Comparison of ENCODE assay signal across 20 mouse cellular contexts in genomic region chr11:89619955-89620354, GRCm38 (mm10).
DNase-seq lines count a peak whose midpoint lies in the region; ATAC-seq and TF ChIP-seq lines count a peak whose summit lies in the region.
"Had no signal": no experiment of that assay in that cellular context is flagged by ENCODE, and none has a peak within 500 bp of the region (broad histone marks: within the 10 kb centered on the region; RNA-seq: fewer than 3 reads in every experiment).

No protein-coding gene starts in this region.

- H3K9me3 ChIP-seq in hindbrain, postnatal 0 days (ENCODE audit: low read length), result no peaks in the 10 kb centered on the region
- H3K9me3 ChIP-seq in hindbrain, embryonic 13.5 days, result no peaks in the 10 kb centered on the region
- no peaks in the 10 kb centered on the region for H3K9me3 ChIP-seq in midbrain, embryonic 12.5 days
- no peaks in the 10 kb centered on the region for H3K9me3 ChIP-seq in neural tube, embryonic 15.5 days (replicated peaks)

- H3K27ac ChIP-seq in hindbrain, postnatal 0 days, result no peak overlapping the region
- H3K27ac ChIP-seq in hindbrain, embryonic 13.5 days, result no peak overlapping the region
- H3K27ac ChIP-seq in midbrain, embryonic 12.5 days (replicated peaks), result peak overlapping the region; percentile 35
- no peak overlapping the region for H3K27ac ChIP-seq in neural tube, embryonic 15.5 days (replicated peaks)
- H3K27ac ChIP-seq: gastrocnemius, adult 2 months had no signal

- TF ChIP-seq CTCF in hindbrain, postnatal 0 days (IDR thresholded peaks at IDR 0.05; ENCODE audit: low read depth), result no peak

- no peaks in the 10 kb centered on the region for H3K36me3 ChIP-seq in hindbrain, postnatal 0 days (ENCODE audit: insufficient read depth, low read length)
- H3K36me3 ChIP-seq in hindbrain, embryonic 13.5 days, result no peaks in the 10 kb centered on the region
- no peaks in the 10 kb centered on the region for H3K36me3 ChIP-seq in midbrain, embryonic 12.5 days
- H3K36me3 ChIP-seq in neural tube, embryonic 15.5 days, result no peaks in the 10 kb centered on the region

- H3K4me2 ChIP-seq in hindbrain, postnatal 0 days (ENCODE audit: low read depth, low read length), result no peak overlapping the region
- H3K4me2 ChIP-seq in hindbrain, embryonic 13.5 days, result no peak overlapping the region
- no peak overlapping the region for H3K4me2 ChIP-seq in midbrain, embryonic 12.5 days (replicated peaks)
- no peak overlapping the region for H3K4me2 ChIP-seq in neural tube, embryonic 15.5 days
- H3K4me2 ChIP-seq: liver, embryonic 11.5 days had no signal

- H3K4me1 ChIP-seq in hindbrain, postnatal 0 days (ENCODE audit: insufficient read depth, low read length), result 0 out of 2 replicates have a peak, but pooled peaks cover 3% of the 10 kb centered on the region
- peaks cover 15% of the 10 kb centered on the region for H3K4me1 ChIP-seq in hindbrain, embryonic 13.5 days (replicated peaks)
- peaks cover 29% of the 10 kb centered on the region for H3K4me1 ChIP-seq in midbrain, embryonic 12.5 days
- no peaks in the 10 kb centered on the region for H3K4me1 ChIP-seq in neural tube, embryonic 15.5 days

- DNase-seq in cerebellum, adult 9-11 months, result peak; percentile 7
- no peak for DNase-seq in cerebellum, adult 11 months
- peak; percentile 64 for DNase-seq in hindbrain, postnatal 0 days (ENCODE audit: low spot score)
- DNase-seq in ES-CJ7 (ENCODE audit: low read depth, low spot score), result peak; percentile 71
- no peak for DNase-seq in left cerebral cortex, adult 11 months (ENCODE audit: low spot score)
- DNase-seq: gastrocnemius, adult 2 months; heart, adult 11 months; kidney, postnatal 25 days; layer of hippocampus, adult 9-11 months; lung, adult 2 months; lung, postnatal 36 days; right cerebral cortex, adult 18-20 months; spleen, adult 18-20 months; thymus, adult 18-20 months had no signal

- no peak overlapping the region for H3K9ac ChIP-seq in hindbrain, postnatal 0 days (replicated peaks; ENCODE audit: low read length)
- H3K9ac ChIP-seq in hindbrain, embryonic 13.5 days, result no peak overlapping the region
- H3K9ac ChIP-seq in midbrain, embryonic 12.5 days (replicated peaks), result no peak overlapping the region
- H3K9ac ChIP-seq in neural tube, embryonic 15.5 days (replicated peaks), result no peak overlapping the region

- H3K27me3 ChIP-seq in hindbrain, postnatal 0 days (ENCODE audit: insufficient read depth, low read length), result no peaks in the 10 kb centered on the region
- no peaks in the 10 kb centered on the region for H3K27me3 ChIP-seq in hindbrain, embryonic 13.5 days
- H3K27me3 ChIP-seq in midbrain, embryonic 12.5 days, result no peaks in the 10 kb centered on the region
- no peaks in the 10 kb centered on the region for H3K27me3 ChIP-seq in neural tube, embryonic 15.5 days (replicated peaks)
- H3K27me3 ChIP-seq: CH12.LX had no signal

- no peak overlapping the region for H3K4me3 ChIP-seq in hindbrain, postnatal 0 days (ENCODE audit: low read length)
- H3K4me3 ChIP-seq in hindbrain, embryonic 13.5 days, result no peak overlapping the region
- H3K4me3 ChIP-seq in midbrain, embryonic 12.5 days, result no peak overlapping the region
- H3K4me3 ChIP-seq in neural tube, embryonic 15.5 days (replicated peaks), result no peak overlapping the region
- H3K4me3 ChIP-seq: gastrocnemius, adult 2 months had no signal

- no peak for ATAC-seq in hindbrain, postnatal 0 days
- no peak for ATAC-seq in hindbrain, embryonic 13.5 days (ENCODE audit: low FRiP score)
- peak; percentile 69 for ATAC-seq in midbrain, embryonic 12.5 days (ENCODE audit: low FRiP score, low read depth)
- ATAC-seq in neural tube, embryonic 15.5 days (ENCODE audit: low FRiP score), result no peak
- ATAC-seq: activated CD4-positive, CD25-positive, alpha-beta regulatory T cell, adult 4 months had no signal

Comparison
In these comparisons a context has a peak if more than half of its experiments do, and no peak if none do; other contexts are left out.
1. DNase-seq: peak in cerebellum, adult 9-11 months (single experiment), hindbrain, postnatal 0 days (single experiment) and ES-CJ7 (single experiment); none in cerebellum, adult 11 months (single experiment) and left cerebral cortex, adult 11 months (single experiment).